Mouse (Mus musculus): Measurements from ENCODE around the gene Dbn1. TPM values are rescaled to one million over a fixed set of nuclear protein-coding genes. Genes with fewer than 3 reads are reported as not detected.
A peak's percentile ranks its signal among the peaks of the same experiment; 100 is the strongest.
"Not testable (repeated sequence)": the region's sequence is repeated elsewhere in the genome, so short reads cannot be mapped to it uniquely, and the experiment has no call there.

The Dbn1 gene
- polyA plus RNA-seq, 1 experiment, result 24.4 TPM

DNA sequence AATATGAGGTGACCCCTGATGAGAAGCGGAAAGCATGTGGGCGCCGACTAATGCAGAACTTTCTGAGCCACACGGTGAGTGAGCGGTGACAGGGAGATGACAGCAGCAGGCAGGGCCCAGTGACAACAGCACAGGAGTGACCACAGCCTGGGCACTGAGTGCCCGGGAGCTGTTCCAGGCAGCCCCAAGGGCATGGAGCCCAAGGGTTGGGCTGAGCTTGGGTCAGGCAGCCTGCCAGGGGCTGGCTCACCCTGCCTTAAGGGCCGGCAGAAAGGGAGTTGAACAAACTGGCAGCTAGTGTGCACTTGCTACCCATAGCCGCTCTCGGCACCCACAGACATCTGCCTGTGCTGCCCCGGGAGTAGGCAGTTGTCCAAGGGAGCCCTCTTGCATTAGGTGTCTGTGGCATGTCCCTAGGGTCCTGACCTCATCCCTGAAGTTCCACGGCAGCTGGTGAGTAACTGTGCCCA is 37.4 kb downstream of the Dbn1 start:
- DNase-seq (ENCODE audit: low read depth), result no peak

DNA sequence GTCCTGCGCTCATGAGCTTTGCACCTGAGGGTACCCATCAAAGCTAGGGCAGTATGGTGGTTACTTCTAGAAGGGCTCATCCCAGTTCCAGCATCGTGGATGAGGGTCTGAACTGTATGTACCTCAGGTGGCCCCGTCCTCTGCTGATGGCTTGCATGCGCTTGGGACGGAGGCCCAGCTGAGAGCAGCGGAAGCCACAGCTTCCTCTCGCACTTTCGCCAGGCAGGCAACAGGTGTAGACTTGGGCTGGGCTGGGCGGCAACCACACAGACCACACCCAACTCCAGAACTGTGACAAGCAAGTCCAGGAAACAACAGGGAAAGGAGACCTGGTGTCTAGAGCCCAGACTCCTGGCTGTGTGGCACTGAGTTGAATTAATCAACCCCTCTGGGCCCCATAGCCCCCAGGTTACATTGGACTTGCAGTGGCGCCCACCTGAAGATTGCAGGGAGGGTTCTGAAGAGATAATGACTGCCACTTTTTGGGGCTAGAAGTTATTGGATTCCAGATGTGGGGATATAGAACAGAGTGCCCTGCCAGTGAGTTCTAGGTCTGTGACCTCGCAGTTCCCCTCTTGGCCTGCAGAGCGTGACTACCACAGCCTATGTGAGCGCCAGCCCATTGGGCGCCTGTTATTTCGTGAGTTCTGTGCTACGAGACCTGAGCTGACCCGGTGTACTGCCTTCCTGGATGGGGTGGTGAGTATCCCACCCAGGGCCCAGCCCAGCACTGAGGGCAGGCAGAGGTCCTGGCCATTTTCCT is 38.1 kb downstream of the Dbn1 start:
- no peak for DNase-seq (ENCODE audit: low read depth)

DNA sequence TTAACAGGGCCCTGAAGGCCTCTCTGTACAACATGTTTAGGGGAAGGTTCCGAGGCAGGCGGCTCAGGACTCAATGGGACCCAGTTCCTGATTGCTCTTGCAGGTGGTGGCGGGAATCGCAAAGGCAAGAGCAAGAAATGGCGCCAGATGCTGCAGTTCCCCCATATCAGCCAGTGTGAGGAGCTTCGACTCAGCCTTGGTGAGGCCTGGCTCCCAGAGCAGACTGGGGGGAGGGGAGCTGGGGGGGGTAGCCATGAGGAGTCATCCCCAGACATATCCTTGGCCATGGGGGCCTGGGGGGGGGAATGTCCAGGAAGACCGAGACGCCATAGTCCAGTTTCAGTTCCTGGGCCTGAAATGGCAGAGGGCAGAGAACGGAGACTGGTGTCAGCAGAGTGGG is 38.7 kb downstream of the Dbn1 start:
- DNase-seq (ENCODE audit: low read depth), result no peak

DNA sequence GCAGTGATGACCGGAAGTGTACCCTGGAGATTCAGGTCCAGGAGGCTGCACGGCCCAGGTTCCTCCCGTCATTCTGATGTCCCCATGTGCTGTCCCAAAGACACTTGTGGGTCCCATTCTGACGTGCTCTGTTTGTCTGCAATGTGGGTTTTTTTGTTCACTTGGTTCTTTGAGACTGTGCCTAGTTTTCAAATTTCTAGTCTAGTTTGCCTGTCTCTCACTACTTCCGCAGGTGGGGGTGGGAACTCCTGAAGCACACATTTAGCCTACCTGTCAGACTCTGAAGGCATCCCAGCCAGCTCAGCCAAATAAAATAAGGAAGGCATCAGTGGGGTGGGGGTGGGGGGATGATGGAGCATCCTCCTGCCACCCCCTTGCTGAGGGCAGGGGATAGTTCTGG is 39.8 kb downstream of the Dbn1 start:
- no peak for DNase-seq (ENCODE audit: low read depth)

DNA sequence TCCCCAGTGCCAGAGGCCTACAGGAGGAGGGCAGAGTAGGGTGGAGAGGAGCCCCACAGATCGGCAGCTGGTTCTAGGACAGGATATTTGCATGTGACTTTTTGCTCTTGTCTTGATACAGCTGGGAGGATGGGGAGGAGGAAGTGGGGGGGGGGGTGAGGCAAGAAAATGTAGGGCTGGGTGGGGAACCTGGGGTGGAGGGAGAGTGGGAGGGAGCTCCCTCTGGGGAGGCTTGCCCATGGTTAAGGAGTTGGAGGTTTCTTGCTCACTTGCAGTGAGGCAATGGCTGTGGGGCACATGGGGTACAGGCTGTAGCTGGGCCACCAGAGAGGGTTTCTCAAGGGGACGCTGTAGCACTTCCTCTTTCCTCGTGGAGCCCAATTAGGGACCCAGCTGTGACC is 40.4 kb downstream of the Dbn1 start:
- no peak for DNase-seq (ENCODE audit: low read depth)

DNA sequence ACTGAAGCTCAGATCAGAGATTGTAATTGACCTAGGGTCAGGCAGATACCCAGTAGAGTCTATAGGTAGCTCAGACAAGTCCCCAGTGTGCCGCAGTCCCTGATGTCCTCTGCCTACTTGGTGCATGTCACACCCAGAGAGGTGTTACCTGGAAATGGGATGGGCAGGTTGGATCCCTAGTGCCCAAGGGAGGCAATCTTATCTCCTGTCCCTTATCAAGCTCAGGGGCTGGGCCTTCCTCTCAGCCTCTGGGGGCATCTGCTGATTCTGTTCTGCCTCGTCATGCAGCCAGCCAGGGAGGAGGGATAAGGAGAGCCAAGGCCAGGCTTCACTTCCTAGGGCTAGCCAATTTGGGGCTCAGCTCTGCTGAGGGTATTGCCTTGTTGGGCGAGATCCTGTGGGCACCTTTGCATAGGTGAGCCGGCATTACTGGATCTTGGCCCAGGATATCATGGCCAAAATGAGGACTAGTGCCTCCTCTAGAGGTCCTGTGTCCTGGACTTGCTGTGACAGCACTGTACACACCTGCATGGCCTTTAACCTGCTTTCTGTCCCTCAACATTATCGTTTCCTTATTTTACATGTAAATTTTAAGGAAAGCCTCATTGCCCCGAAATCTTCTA is 41.3 kb downstream of the Dbn1 start:
- no peak for DNase-seq (ENCODE audit: low read depth)

- DNase-seq (ENCODE audit: low read depth), result no peak
Observed at GRCm38 (mm10) chr13:55445361-55446091, 42.4 kb downstream of the Dbn1 start.

GRCm38 (mm10) chr13:55444937-55445315 is 43.0 kb downstream of the Dbn1 start, which contains the start of gene Grk6:
Grk6 (plus strand) TSS chr13:55445072.
- DNase-seq (ENCODE audit: low read depth), result peak; percentile 93

- DNase-seq (ENCODE audit: low read depth), result no peak
Observed at GRCm38 (mm10) chr13:55444286-55444936, 43.5 kb downstream of the Dbn1 start.

DNA sequence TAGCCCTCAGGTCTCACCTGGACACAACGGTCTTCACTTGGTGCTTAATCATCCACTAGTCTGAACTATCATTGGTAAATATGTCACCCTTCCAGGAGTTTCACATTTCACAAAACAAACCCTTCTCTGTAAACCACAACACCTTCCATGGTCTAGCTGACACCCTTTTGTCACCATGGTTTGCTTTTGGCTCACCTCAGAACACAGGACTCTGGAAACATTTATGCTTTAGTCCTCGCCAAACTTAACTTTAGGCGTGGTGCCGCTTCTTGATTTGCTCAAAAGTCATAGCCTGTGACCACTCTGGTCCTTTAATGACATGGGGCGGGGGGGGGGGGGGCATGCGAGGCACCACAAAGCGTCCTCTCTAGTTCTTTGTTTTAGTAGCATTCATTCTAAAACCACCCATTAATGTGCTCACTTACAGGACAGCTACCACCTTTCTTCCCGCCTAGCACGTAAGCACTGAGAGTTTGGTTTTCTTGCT is 44.1 kb downstream of the Dbn1 start:
- DNase-seq (ENCODE audit: low read depth), result no peak

DNA sequence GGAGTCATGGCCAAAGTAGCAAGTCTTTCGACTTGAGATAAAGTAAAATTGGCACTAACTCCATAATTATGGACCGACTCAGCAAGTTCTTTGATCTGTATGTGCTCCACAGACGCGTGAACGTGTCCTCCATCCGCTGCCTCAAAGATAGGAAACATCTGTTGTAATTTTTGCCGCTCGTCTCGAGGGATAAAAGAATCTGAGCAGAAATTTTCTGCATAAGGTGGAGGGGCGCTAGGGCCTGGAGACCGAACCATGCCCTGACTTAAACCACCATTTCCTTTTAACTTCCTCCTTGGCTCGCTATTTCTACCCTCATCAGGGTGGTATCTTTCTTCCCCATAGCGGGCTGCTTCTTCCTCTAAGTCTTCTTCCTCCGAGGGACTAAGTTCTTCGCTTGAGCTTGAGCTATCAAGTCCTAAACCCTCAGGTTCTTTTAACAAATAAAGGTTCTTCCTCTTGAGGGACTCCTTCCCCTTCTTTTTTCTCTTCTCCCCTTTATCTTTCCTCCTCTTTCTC is 50.7 kb downstream of the Dbn1 start:
- not testable (repeated sequence) for DNase-seq (ENCODE audit: low read depth)

GRCm38 (mm10) chr13:55431889-55432685 is 55.8 kb downstream of the Dbn1 start:
- no peak for DNase-seq (ENCODE audit: low read depth)

- DNase-seq (ENCODE audit: low read depth), result no peak
Observed at GRCm38 (mm10) chr13:55430566-55430965, 57.3 kb downstream of the Dbn1 start.

DNA sequence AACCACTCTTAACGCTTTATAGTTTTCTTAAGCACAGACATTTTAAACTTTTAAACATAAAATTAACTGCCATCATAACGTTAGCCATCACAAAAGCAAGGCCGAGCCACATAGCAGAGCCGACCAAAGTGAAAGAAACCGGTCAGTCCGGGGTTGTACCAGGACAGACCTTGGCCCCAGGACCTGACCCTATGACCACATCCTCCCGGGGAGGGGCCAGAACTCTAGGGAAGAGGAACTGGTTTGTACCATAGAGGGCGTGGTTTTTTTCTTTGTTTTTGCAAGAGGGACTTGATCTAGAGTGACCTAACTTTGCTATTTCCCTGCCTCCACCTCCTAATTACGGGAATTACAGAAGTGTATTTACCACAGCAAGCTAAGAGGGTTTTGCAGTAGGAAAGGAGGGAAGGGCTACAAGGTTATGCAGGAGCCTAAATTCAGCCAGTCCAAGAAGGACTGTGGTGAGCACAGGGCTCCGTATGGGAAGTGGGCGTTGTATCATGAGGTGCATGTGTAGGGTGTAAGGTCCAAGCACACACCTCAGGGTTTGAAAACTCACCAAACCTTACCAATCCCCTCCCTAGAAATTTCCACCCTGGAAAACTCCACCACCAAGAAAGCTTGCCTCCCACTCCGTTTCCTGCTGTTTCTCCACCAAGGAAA is 58.6 kb downstream of the Dbn1 start:
- DNase-seq (ENCODE audit: low read depth), result no peak

DNA sequence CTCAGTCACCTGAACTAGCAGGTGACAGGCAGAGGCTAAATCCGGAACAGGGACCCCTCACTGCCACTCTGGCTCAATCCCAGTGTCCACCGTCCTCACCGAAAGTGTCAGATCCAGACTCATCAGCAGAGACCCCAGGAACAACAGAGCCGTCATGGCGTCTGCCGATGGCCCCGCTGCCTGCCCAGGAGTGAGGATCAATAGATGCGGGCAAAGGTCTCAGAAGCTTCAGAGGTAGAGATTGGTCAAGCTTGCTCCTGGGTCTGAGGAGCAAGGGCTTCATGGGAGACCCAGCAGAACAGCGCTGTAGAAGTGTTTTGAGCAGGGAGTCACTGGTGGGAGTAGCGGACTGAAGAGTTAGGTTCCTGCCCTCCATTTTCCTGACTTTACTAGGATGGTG is 61.3 kb downstream of the Dbn1 start, which contains the start of gene F12:
Gene F12, minus strand, starts transcription at position 181 of the 400 bp plus-strand sequence.
- DNase-seq (ENCODE audit: low read depth), result no peak

Other genes with a start within 250 kb of the Dbn1 start
- gene Prelid1, start 167.6 kb downstream of the Dbn1 start, polyA plus RNA-seq (2012; rRNA removed), result 245 and 271 TPM in 2 replicates
- 82.7 and 84.8 TPM in 2 replicates for gene Rab24, start 166.2 kb downstream of the Dbn1 start, polyA plus RNA-seq (2012; rRNA removed)
- gene Mxd3, start 158.3 kb downstream of the Dbn1 start, polyA plus RNA-seq (2012; rRNA removed), result 1.3 and 2.2 TPM in 2 replicates
- 319 and 353 TPM in 2 replicates for gene Lman2, start 125.3 kb downstream of the Dbn1 start, polyA plus RNA-seq (2012; rRNA removed)
- 2.4 and 2.8 TPM in 2 replicates for gene Rgs14, start 118.4 kb downstream of the Dbn1 start, polyA plus RNA-seq (2012; rRNA removed)
- 0.34 and 0.91 TPM in 2 replicates for gene Slc34a1, start 89.9 kb downstream of the Dbn1 start, polyA plus RNA-seq (2012; rRNA removed)
- gene Pfn3, start 72.9 kb downstream of the Dbn1 start, polyA plus RNA-seq (2012; rRNA removed), result 0.26 and 0.49 TPM in 2 replicates
- gene F12, start 61.3 kb downstream of the Dbn1 start, polyA plus RNA-seq (2012; rRNA removed), result 0.12 and 0.55 TPM in 2 replicates
- gene Grk6, start 43.0 kb downstream of the Dbn1 start, polyA plus RNA-seq (2012; rRNA removed), result 36.1 and 44.1 TPM in 2 replicates
- 1.9 and 3.4 TPM in 2 replicates for gene Prr7, start 23.8 kb downstream of the Dbn1 start, polyA plus RNA-seq (2012; rRNA removed)
- 79.3 and 81.5 TPM in 2 replicates for gene Pdlim7, start 25.6 kb upstream of the Dbn1 start, polyA plus RNA-seq (2012; rRNA removed)
- gene Dok3, start 41.2 kb upstream of the Dbn1 start, polyA plus RNA-seq (2012; rRNA removed), result 5.5 and 6.7 TPM in 2 replicates
- 52.7 and 53.6 TPM in 2 replicates for gene Ddx41, start 48.5 kb upstream of the Dbn1 start, polyA plus RNA-seq (2012; rRNA removed)
- 51.3 and 57.7 TPM in 2 replicates for gene Fam193b, start 83.0 kb upstream of the Dbn1 start, polyA plus RNA-seq (2012; rRNA removed)
- gene Tmed9, start 85.6 kb upstream of the Dbn1 start, polyA plus RNA-seq (2012; rRNA removed), result 166 and 199 TPM in 2 replicates
- 20.3 and 25.3 TPM in 2 replicates for gene B4galt7, start 111.8 kb upstream of the Dbn1 start, polyA plus RNA-seq (2012; rRNA removed)
- 29.0 and 30.2 TPM in 2 replicates for gene Caml, start 134.9 kb upstream of the Dbn1 start, polyA plus RNA-seq (2012; rRNA removed)
- 13.6 and 13.9 TPM in 2 replicates for gene Ddx46, start 146.9 kb upstream of the Dbn1 start, polyA plus RNA-seq (2012; rRNA removed)
- gene B230219D22Rik, start 205.0 kb upstream of the Dbn1 start, polyA plus RNA-seq (2012; rRNA removed), result 35.5 and 35.6 TPM in 2 replicates
- gene Txndc15, start 226.5 kb upstream of the Dbn1 start, polyA plus RNA-seq (2012; rRNA removed), result 57.4 and 58.7 TPM in 2 replicates
- gene Pcbd2, start 239.3 kb upstream of the Dbn1 start, polyA plus RNA-seq (2012; rRNA removed), result 22.1 and 30.1 TPM in 2 replicates

Measured in gonadal fat pad, adult 2 months (tissue).